Mouse (Mus musculus): Measurements from ENCODE around the gene Il9.

- no peak for TF ChIP-seq CTCF (IDR thresholded peaks at IDR 0.05; ENCODE audit: control insufficient read depth, insufficient read depth, insufficient read length)
- no peak for TF ChIP-seq USF1 (IDR thresholded peaks at IDR 0.05; ENCODE audit: low read depth)
- TF ChIP-seq MYOG (IDR thresholded peaks at IDR 0.05; ENCODE audit: control insufficient read depth, extremely low read depth, insufficient read length) = no peak
- TF ChIP-seq MAX (IDR thresholded peaks at IDR 0.05) = no peak
- TF ChIP-seq MYOD1 (IDR thresholded peaks at IDR 0.05; ENCODE audit: control insufficient read depth, insufficient read length, low read depth) = no peak
- no peak for TF ChIP-seq CEBPB (IDR thresholded peaks at IDR 0.05; ENCODE audit: low read depth)
- no peak for TF ChIP-seq FOSL1 (IDR thresholded peaks at IDR 0.05; ENCODE audit: insufficient read depth, low read length, poor library complexity, severe bottlenecking)
Measured at GRCm38 (mm10) chr13:56482146-56482545, at the start of gene Il9.
